Mouse (Mus musculus) ES-E14 (cell line): ENCODE results near the gene Slit3.

ENCODE experiments used
- CHD2 ChIP-seq: IDR thresholded peaks from 2 replicates; pipeline ENCODE4 v1.6.1; 2014; ENCODE audit warnings: mild to moderate bottlenecking, low read depth, low read length, inconsistent platforms
- ZNF384 ChIP-seq: IDR thresholded peaks from 2 replicates; pipeline ENCODE4 v1.6.1; 2012; ENCODE audit warnings: low read depth, low read length, inconsistent platforms

GRCm38 (mm10) chr11:35342486-35342885 is 221.5 kb downstream of the Slit3 start:
- TF ChIP-seq ZNF384 (no peak), CHD2 (no peak)
